Mouse (Mus musculus) stomach, postnatal 0 days (tissue): Measurements from ENCODE around the gene Noc4l. TPM values are rescaled to one million over a fixed set of nuclear protein-coding genes. Genes with fewer than 3 reads are reported as not detected.

ENCODE experiments used
- ATAC-seq: fragments of 200-750 bp; cut with Nextera tagmentation; 2 replicates; pipeline ENCODE4 v1.8.0; 2017; ENCODE audit not compliant: low FRiP score, low TSS enrichment
- DNase-seq: peaks from one replicate; pipeline ENCODE4 v3.0.0-alpha.2; 2016; ENCODE audit warnings: low spot score
- H3K27ac ChIP-seq: fragments of 300-500 bp; sonication (generic); replicated peaks from 2 replicates; pipeline ENCODE4 v1.5.1; 2014; ENCODE audit warnings: mild to moderate bottlenecking, control low read depth
- H3K27me3 ChIP-seq: fragments of 300-500 bp; sonication (generic); 2 replicates; pipeline ENCODE4 v1.6.1; 2014; ENCODE audit warnings: low read length; ENCODE audit not compliant: control insufficient read depth, insufficient read depth
- H3K36me3 ChIP-seq: fragments of 300-500 bp; sonication (generic); 2 replicates; pipeline ENCODE4 v1.6.1; 2014; ENCODE audit warnings: low read length, mixed read lengths; ENCODE audit not compliant: control insufficient read depth, insufficient read depth
- H3K4me1 ChIP-seq: fragments of 300-500 bp; sonication (generic); replicated peaks from 2 replicates; pipeline ENCODE4 v1.6.1; 2014; ENCODE audit warnings: antibody characterized with exemption; ENCODE audit not compliant: control insufficient read depth, insufficient read depth
- H3K4me2 ChIP-seq: fragments of 300-500 bp; sonication (generic); replicated peaks from 2 replicates; pipeline ENCODE4 v1.6.1; 2014; ENCODE audit warnings: low read depth, mild to moderate bottlenecking, control low read depth, moderate library complexity
- H3K4me3 ChIP-seq: fragments of 300-500 bp; sonication (generic); 2 replicates; pipeline ENCODE4 v1.5.1; 2014; ENCODE audit warnings: low read depth, low read length, control low read depth
- H3K9ac ChIP-seq: fragments of 300-500 bp; sonication (generic); 2 replicates; pipeline ENCODE4 v1.6.1; 2014; ENCODE audit warnings: mild to moderate bottlenecking, low read length, control low read depth, mixed read lengths
- H3K9me3 ChIP-seq: fragments of 300-500 bp; sonication (generic); 2 replicates; pipeline ENCODE4 v1.6.1; 2016; ENCODE audit warnings: low read length; ENCODE audit not compliant: control insufficient read depth
- CTCF ChIP-seq: IDR thresholded peaks from 2 replicates; pipeline ENCODE4 v1.5.1; 2016; ENCODE audit warnings: antibody characterized with exemption, low read depth, mild to moderate bottlenecking, moderate library complexity
- EP300 ChIP-seq: optimal IDR thresholded peaks from 2 replicates; pipeline ENCODE3; 2016; ENCODE audit warnings: antibody characterized with exemption
- WGBS: fragments of 180-500 bp; shearing (Covaris S2); extraction: QIAGEN DNeasy Blood & Tissue Kit; methylation state at CpG from one replicate; pipeline ENCODE4 v1.1.7; 2014; 5-methylcytosine and 5-hydroxymethylcytosine counted together
- polyA plus RNA-seq: library from polyadenylated mRNA; unstranded; fragments of >200 nt; fragmentation: Nextera tagmentation; extraction: Ambion mirVana; gene quantifications from 2 replicates; pipeline ENCODE4 v1.2.1, GENCODE M21; 2015

Noc4l gene
- polyA plus RNA-seq, 1 experiment from 2014 or later, result 24.1 TPM

DNA sequence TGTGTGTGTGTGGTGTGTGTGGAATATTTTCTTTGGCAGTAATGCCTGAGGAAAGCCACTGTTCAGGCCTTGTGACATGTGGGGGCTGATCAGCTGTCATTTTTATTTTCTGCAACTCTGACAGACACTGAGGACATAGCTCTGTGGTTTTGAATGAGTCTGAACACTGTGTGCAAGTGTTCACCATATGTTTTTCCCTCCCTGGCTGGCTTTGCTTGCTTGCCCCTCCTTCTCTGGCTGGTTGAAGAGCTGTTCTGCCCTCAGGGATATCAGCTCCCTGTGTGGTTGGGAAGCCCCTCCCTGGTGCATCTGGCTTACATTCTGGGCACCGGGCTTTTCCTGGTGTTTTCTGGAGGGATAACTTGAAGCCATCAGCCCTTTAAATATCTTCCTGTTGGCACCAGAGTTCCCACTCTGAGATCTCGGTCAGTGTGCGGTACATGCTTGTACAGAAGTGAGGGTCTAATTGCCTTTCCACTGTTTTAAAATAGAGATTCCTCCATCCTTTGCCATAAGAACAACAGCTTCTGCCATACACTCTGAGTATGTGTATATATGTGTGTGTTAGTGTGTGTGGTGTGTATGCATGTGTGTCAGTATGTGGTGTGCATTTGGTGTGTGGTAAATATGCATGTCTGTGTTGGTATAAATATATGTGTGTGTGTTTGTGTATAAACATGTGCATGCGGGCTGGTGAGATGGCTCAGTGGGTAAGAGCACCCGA, 41.6 kb downstream of the Noc4l start:
- TF ChIP-seq CTCF (no peak), EP300 (no peak)
- H3K4me3 ChIP-seq, result no peak overlapping the region
- DNase-seq, result no peak
- no peak overlapping the region for H3K4me2 ChIP-seq
- H3K27me3 ChIP-seq, result no peaks in the 10 kb centered on the region
- H3K9ac ChIP-seq, result no peak overlapping the region
- ATAC-seq, result no peak
- no peaks in the 10 kb centered on the region for H3K36me3 ChIP-seq
- H3K27ac ChIP-seq, result no peak overlapping the region
- no peaks in the 10 kb centered on the region for H3K4me1 ChIP-seq
- no peaks in the 10 kb centered on the region for H3K9me3 ChIP-seq
- 74% methylated on average over 5 of the region's 5 CpGs for WGBS

DNA sequence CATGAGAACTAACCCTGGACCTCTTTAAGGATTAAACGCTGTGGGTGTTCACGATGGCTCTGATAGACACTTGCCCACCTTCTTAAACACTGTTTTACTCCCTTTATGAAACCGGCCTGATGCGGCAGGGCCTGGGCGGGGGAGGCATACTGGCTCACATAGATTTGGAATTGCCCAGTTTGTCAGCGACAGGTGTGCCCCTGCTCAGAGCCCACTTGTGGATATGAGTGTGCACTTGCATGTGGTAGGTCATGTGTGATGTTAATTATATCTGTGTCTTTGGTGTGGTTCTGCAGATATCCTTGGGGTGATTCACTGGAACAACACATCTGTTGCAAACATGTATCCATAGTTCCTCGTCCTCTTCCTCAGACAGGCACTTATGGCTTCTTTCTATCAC, 42.7 kb downstream of the Noc4l start:
- ATAC-seq, result no peak
- H3K4me2 ChIP-seq, result no peak overlapping the region
- no peak for DNase-seq
- WGBS, result 83% methylated on average over 7 of the region's 7 CpGs
- H3K4me3 ChIP-seq, result no peak overlapping the region
- H3K36me3 ChIP-seq, result no peaks in the 10 kb centered on the region
- H3K4me1 ChIP-seq, result no peaks in the 10 kb centered on the region
- H3K27me3 ChIP-seq, result no peaks in the 10 kb centered on the region
- H3K9me3 ChIP-seq, result no peaks in the 10 kb centered on the region
- no peak overlapping the region for H3K27ac ChIP-seq
- H3K9ac ChIP-seq, result no peak overlapping the region
- TF ChIP-seq EP300 (no peak), CTCF (no peak)

DNA sequence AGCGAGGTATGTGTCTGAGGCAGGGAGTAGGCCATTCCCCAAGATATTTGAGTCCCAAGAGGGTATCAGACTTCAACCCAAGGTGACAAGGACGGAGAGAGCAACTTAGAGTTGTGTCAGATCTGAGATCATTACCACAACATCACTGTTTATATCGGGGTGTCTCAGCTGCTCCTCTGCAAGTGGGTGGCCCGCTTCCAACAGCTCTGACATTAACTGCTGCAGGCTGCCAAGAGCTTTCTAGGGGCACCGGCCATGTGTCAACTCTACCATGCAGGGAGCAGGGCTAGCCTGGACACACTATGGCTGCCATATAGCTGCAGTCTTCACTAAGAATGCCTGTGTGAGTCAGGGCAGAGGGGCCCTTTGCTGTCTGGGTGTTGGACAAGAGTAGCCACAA, 43.3 kb downstream of the Noc4l start:
- no peak overlapping the region for H3K4me3 ChIP-seq
- H3K27me3 ChIP-seq, result no peaks in the 10 kb centered on the region
- H3K4me1 ChIP-seq, result no peaks in the 10 kb centered on the region
- H3K27ac ChIP-seq, result no peak overlapping the region
- ATAC-seq, result no peak
- no peak overlapping the region for H3K4me2 ChIP-seq
- DNase-seq, result no peak
- WGBS, result 57% methylated on average over 5 of the region's 5 CpGs
- TF ChIP-seq CTCF (no peak), EP300 (no peak)
- no peak overlapping the region for H3K9ac ChIP-seq
- no peaks in the 10 kb centered on the region for H3K36me3 ChIP-seq
- H3K9me3 ChIP-seq, result no peaks in the 10 kb centered on the region

DNA sequence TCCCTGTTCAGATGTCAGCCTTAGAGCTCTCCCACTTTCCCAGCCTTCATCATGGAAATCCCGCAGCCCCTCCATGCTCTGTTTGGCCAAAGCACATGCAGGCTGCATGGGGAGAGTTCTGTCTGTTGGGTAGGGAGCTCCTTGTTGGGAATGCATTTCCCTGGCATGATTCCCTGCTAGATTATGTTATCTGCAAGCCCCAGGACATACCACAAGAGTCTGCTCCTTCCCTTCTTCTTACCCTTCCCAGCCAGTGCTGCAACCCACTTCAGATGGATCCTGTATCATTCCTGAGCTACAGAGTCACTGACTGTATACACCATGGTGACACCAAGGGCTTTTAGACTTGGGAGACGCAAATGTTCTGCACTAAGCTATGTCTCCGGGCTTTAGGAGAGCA, 43.8 kb downstream of the Noc4l start:
- Histone ChIP-seq H3K36me3 (no peaks in the 10 kb centered on the region), H3K27ac (no peak overlapping the region), H3K9me3 (no peaks in the 10 kb centered on the region), H3K4me3 (no peak overlapping the region), H3K4me2 (no peak overlapping the region), H3K27me3 (no peaks in the 10 kb centered on the region), H3K9ac (no peak overlapping the region), H3K4me1 (no peaks in the 10 kb centered on the region)
- TF ChIP-seq CTCF (no peak), EP300 (no peak)
- no peak for ATAC-seq
- no peak for DNase-seq
- 77% methylated on average over 3 of the region's 3 CpGs for WGBS

DNA sequence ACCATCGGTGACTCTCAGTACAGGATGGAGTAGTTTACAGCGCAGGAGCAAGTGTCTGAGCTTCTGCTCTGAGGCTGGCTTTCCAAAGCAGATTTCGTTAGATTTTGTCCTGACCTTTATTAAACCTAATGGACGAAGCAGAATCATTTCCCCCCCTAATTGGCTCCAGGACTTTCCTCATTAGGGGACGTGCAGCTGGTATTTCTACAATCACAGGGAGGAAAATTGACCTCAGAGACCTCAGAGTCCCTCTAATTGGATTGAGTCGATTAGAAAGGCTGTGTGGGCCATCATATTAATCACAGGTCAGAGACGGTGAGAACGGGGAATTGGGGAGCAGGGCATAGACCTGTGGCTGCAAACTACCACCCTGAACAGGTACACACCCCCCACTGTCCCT, 44.3 kb downstream of the Noc4l start:
- no peak overlapping the region for H3K4me2 ChIP-seq
- ATAC-seq (no peak), DNase-seq (no peak)
- no peaks in the 10 kb centered on the region for H3K9me3 ChIP-seq
- H3K9ac ChIP-seq, result no peak overlapping the region
- H3K36me3 ChIP-seq, result no peaks in the 10 kb centered on the region
- WGBS, result 67% methylated on average over 8 of the region's 8 CpGs
- H3K4me1 ChIP-seq, result no peaks in the 10 kb centered on the region
- H3K4me3 ChIP-seq, result no peak overlapping the region
- TF ChIP-seq EP300 (no peak), CTCF (no peak)
- no peak overlapping the region for H3K27ac ChIP-seq
- H3K27me3 ChIP-seq, result no peaks in the 10 kb centered on the region

DNA sequence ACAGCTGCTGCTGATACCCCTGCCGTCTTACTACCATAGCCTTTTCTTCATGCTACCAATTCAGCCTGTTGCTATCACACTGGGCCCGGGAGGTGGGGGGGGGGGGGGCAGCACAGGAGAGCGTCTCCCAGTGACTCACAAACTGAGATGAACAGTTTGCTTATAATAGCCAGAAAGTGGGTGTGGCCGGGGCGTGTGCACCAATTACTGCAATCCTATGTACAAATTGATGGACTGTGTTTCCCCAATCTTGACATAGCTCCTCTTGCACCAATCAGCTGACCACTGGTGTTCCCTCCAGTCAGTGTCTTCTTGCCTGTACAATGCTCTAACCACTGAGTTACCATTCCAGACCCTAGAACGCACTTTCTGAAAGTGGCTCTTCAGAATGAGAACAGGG, 44.9 kb downstream of the Noc4l start:
- no peaks in the 10 kb centered on the region for H3K27me3 ChIP-seq
- H3K9ac ChIP-seq, result no peak overlapping the region
- WGBS, result 57% methylated on average over 6 of the region's 6 CpGs
- TF ChIP-seq CTCF (no peak), EP300 (no peak)
- no peak overlapping the region for H3K4me3 ChIP-seq
- H3K9me3 ChIP-seq, result no peaks in the 10 kb centered on the region
- DNase-seq, result no peak
- no peaks in the 10 kb centered on the region for H3K36me3 ChIP-seq
- ATAC-seq, result no peak
- H3K4me2 ChIP-seq, result no peak overlapping the region
- no peak overlapping the region for H3K27ac ChIP-seq
- no peaks in the 10 kb centered on the region for H3K4me1 ChIP-seq
